Mouse (Mus musculus): Measurements from ENCODE around the gene Opcml. TPM values are rescaled to one million over a fixed set of nuclear protein-coding genes. Genes with fewer than 3 reads are reported as not detected.

Gene Opcml
- total and polyA plus RNA-seq, 2 experiments from 2014 or later = 48.3 to 140 TPM

DNA sequence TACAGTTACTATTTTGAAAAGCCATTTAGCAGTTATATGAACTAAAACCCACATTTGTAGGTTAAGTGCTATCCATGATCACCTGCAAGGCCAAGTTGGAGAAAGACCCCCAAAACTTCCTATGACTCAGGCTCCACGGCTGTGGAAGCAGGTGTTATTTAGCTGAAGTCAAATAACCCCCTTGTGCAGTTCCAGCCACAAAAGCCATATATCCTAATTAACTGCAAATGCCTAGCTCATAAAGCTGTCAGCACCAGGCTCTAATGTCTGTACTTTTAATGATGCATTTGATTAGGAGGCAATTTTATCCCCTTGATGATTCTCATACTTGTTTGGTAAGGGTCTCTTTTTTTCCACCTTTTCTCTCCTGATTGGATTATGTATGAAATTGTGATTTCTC is 300.8 kb downstream of the Opcml start:
- WGBS = 48% methylated on average over 1 of the region's 1 CpGs
- DNase-seq (no peak), ATAC-seq (no peak)
- Histone ChIP-seq H3K4me1 (ENCODE audit: insufficient read depth) (no peaks in the 10 kb centered on the region), H3K4me3 (ENCODE audit: low read depth, low read length) (no peak overlapping the region), H3K4me2 (ENCODE audit: low read depth) (no peak overlapping the region), H3K27me3 (ENCODE audit: insufficient read depth, low read length) (no peaks in the 10 kb centered on the region), H3K9ac (no peak overlapping the region), H3K27ac (ENCODE audit: low read depth, low read length) (no peak overlapping the region), H3K36me3 (ENCODE audit: insufficient read depth) (no peaks in the 10 kb centered on the region), H3K9me3 (ENCODE audit: low read length) (no peaks in the 10 kb centered on the region)
- TF ChIP-seq CTCF (IDR thresholded peaks at IDR 0.05; ENCODE audit: low read depth) = no peak

DNA sequence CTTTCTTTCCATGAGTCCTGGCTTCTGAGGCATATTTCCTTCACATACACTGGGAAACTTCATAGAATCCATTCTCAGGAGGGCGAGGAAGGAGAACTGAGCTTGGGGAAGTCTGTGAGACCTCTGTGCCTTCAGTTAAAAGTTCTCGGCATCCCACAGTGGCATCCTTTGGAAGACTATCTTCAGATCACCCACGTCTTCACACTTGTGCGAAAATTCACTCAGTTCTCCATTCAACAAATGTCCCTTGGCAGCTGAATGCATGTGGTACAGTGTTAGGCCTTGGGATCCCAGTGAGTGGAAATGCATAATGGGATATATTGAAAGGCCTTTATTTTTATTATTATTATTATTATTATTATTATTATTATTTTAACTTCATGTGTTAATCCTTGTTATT is 304.1 kb downstream of the Opcml start:
- no peak for ATAC-seq
- Histone ChIP-seq H3K4me2 (ENCODE audit: low read depth) (no peak overlapping the region), H3K4me1 (ENCODE audit: insufficient read depth) (no peaks in the 10 kb centered on the region), H3K9me3 (ENCODE audit: low read length) (no peaks in the 10 kb centered on the region), H3K27me3 (ENCODE audit: insufficient read depth, low read length) (no peaks in the 10 kb centered on the region), H3K4me3 (ENCODE audit: low read depth, low read length) (no peak overlapping the region), H3K36me3 (ENCODE audit: insufficient read depth) (no peaks in the 10 kb centered on the region), H3K27ac (ENCODE audit: low read depth, low read length) (no peak overlapping the region), H3K9ac (no peak overlapping the region)
- no peak for TF ChIP-seq CTCF (IDR thresholded peaks at IDR 0.05; ENCODE audit: low read depth)
- WGBS = 93% methylated on average over 4 of the region's 4 CpGs
- DNase-seq = no peak

DNA sequence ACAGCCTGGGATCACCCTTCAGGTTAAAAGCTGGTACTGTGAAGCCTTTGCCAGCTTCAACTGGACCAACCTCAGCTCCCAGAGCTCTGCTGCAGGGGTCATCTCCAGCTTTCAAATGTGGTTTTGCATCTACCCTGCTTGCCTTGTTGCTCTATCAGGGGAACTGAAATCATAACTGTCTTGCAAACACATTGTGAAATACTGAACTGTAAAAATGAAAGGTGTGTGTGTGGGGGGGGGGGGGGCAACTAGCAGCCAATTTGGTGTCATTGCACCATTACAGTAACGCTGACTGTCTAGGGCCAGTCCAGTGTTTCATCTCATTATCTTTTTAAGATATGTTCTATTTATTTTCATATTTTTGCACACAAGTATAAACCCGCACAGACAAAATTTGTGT is 305.6 kb downstream of the Opcml start:
- Histone ChIP-seq H3K9ac (no peak overlapping the region), H3K36me3 (ENCODE audit: insufficient read depth) (no peaks in the 10 kb centered on the region), H3K4me2 (ENCODE audit: low read depth) (no peak overlapping the region), H3K27me3 (ENCODE audit: insufficient read depth, low read length) (no peaks in the 10 kb centered on the region), H3K27ac (ENCODE audit: low read depth, low read length) (no peak overlapping the region), H3K4me3 (ENCODE audit: low read depth, low read length) (no peak overlapping the region), H3K9me3 (ENCODE audit: low read length) (no peaks in the 10 kb centered on the region), H3K4me1 (ENCODE audit: insufficient read depth) (no peaks in the 10 kb centered on the region)
- WGBS = 98% methylated on average over 2 of the region's 2 CpGs
- TF ChIP-seq CTCF (IDR thresholded peaks at IDR 0.05; ENCODE audit: low read depth) = no peak
- DNase-seq (no peak), ATAC-seq (no peak)

DNA sequence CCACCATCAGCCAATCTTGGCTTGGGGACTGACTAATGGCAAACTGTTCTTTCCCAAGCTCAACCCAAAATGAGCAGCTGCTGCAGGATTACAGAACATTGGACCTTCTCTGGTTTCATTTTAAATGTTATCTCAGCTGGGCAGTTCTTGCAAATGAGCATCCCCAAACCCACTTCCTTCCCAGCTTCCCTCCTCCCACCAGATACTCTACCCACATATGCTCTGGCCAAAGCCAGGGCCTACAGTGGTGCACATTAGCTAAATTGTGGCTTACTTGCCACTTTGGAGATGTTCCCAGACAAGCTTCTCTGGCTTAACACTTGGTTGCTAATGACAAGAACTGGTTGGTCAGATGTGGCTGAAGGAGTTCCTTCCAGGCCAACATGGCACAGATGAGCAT is 311.4 kb downstream of the Opcml start:
- no peaks in the 10 kb centered on the region for H3K9me3 ChIP-seq (ENCODE audit: low read length)
- DNase-seq (no peak), ATAC-seq (no peak)
- no peaks in the 10 kb centered on the region for H3K27me3 ChIP-seq (ENCODE audit: insufficient read depth, low read length)
- no peaks in the 10 kb centered on the region for H3K4me1 ChIP-seq (ENCODE audit: insufficient read depth)
- no peak overlapping the region for H3K4me3 ChIP-seq (ENCODE audit: low read depth, low read length)
- H3K4me2 ChIP-seq (ENCODE audit: low read depth) = no peak overlapping the region
- no peak overlapping the region for H3K27ac ChIP-seq (ENCODE audit: low read depth, low read length)
- H3K9ac ChIP-seq = no peak overlapping the region
- no peaks in the 10 kb centered on the region for H3K36me3 ChIP-seq (ENCODE audit: insufficient read depth)
- TF ChIP-seq CTCF (IDR thresholded peaks at IDR 0.05; ENCODE audit: low read depth) = no peak

DNA sequence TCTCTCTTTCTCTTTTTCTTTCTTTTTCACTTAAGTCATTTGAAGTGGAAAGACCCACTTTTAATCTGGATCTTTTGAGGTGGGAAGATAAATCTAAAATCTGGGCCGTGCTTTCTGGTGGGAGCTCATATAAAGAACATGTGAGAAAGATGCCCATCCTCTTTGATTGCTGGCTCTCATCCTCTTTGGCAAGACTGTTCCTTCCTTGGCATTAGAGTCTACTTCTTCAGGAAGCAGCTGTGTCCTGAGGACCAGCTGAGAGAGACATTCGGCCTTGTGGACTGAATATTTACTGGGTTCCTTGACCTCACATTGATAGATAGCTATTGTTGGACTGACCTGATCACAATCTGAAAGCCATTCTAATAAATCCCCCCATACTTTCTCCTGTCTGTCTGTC is 331.3 kb downstream of the Opcml start:
- no peak overlapping the region for H3K27ac ChIP-seq (ENCODE audit: low read depth, low read length)
- WGBS = 82% methylated on average over 2 of the region's 2 CpGs

DNA sequence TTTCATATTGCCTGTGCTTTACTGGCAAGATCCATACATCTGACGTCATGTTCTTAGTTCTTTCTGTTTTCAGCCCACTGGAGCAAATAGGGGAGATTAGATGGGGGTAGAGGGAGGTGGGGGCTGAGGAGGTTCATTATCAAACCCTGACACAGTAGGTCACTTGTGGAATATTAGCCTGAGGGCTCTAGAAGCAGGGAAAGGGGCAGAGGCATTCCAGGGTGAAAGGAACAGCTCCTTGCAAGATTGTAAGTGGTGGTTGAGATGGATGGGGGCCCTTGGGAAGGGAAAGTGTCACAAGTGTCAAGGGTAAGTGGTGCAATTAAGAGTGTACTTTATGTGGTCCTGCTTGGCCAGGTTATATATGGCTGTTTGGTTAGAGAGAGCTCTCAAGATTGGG is 338.2 kb downstream of the Opcml start:
- H3K27me3 ChIP-seq (ENCODE audit: insufficient read depth, low read length) = no peaks in the 10 kb centered on the region
- DNase-seq = no peak
- no peaks in the 10 kb centered on the region for H3K9me3 ChIP-seq (ENCODE audit: low read length)
- H3K9ac ChIP-seq = no peak overlapping the region
- no peaks in the 10 kb centered on the region for H3K36me3 ChIP-seq (ENCODE audit: insufficient read depth)
- no peak for TF ChIP-seq CTCF (IDR thresholded peaks at IDR 0.05; ENCODE audit: low read depth)
- no peaks in the 10 kb centered on the region for H3K4me1 ChIP-seq (ENCODE audit: insufficient read depth)
- H3K27ac ChIP-seq (ENCODE audit: low read depth, low read length) = no peak overlapping the region
- no peak overlapping the region for H3K4me3 ChIP-seq (ENCODE audit: low read depth, low read length)
- 17% methylated on average over 1 of the region's 1 CpGs for WGBS
- ATAC-seq = no peak
- no peak overlapping the region for H3K4me2 ChIP-seq (ENCODE audit: low read depth)

More for the DNA sequence above, 331.3 kb downstream of the Opcml start:
- no peak for TF ChIP-seq CTCF (IDR thresholded peaks at IDR 0.05; ENCODE audit: low read depth)
- Histone ChIP-seq H3K4me1 (ENCODE audit: insufficient read depth) (no peaks in the 10 kb centered on the region), H3K36me3 (ENCODE audit: insufficient read depth) (no peaks in the 10 kb centered on the region), H3K9ac (no peak overlapping the region), H3K4me2 (ENCODE audit: low read depth) (no peak overlapping the region), H3K27me3 (ENCODE audit: insufficient read depth, low read length) (no peaks in the 10 kb centered on the region), H3K4me3 (ENCODE audit: low read depth, low read length) (no peak overlapping the region), H3K9me3 (ENCODE audit: low read length) (no peaks in the 10 kb centered on the region)
- ATAC-seq = no peak
- no peak for DNase-seq

DNA sequence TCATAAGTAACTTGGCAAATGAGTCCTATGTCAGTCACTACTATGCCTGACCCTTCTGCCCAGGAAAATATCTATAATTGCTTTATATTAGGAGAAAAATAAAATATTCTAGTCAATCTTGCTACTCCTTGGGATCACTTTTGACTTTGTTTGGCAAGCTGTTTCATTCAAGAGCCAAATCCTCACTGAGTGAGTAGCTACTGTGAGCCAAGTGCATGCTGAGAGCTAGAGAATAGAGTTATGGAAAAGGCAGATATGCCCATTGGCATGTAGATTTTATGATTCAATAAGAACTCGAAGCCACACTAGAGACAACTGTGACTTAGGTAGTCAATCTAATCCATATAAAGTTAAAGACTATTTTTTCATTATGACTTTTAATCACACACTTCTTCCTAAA is 340.9 kb downstream of the Opcml start:
- H3K36me3 ChIP-seq (ENCODE audit: insufficient read depth) = no peaks in the 10 kb centered on the region
- no peak overlapping the region for H3K27ac ChIP-seq (ENCODE audit: low read depth, low read length)
- 63% methylated on average over 1 of the region's 1 CpGs for WGBS
- no peak overlapping the region for H3K4me2 ChIP-seq (ENCODE audit: low read depth)
- no peak overlapping the region for H3K4me3 ChIP-seq (ENCODE audit: low read depth, low read length)
- H3K27me3 ChIP-seq (ENCODE audit: insufficient read depth, low read length) = no peaks in the 10 kb centered on the region
- no peaks in the 10 kb centered on the region for H3K9me3 ChIP-seq (ENCODE audit: low read length)
- DNase-seq = no peak
- no peak for TF ChIP-seq CTCF (IDR thresholded peaks at IDR 0.05; ENCODE audit: low read depth)
- 0 out of 2 replicates have a peak, but pooled peaks cover 2% of the 10 kb centered on the region for H3K4me1 ChIP-seq (ENCODE audit: insufficient read depth)
- ATAC-seq = no peak
- no peak overlapping the region for H3K9ac ChIP-seq

DNA sequence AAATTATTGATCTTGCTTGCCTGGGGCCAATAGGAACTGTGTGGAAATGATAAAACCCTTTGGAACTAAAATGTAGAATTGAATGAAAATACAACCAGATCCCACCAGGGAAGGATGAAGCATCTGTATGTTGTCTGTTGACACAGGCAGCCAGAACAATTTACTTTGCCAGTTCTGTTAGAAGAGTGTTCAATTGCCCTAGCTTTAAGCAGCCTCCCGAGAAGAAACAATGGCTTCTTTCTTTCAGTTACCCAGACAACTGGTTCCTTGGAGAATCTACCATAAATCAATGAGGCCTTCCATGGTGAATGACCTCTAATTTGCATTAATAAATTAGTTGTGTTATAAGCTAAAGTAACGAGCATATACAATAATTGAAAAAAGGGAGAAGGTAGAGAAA is 346.0 kb downstream of the Opcml start:
- H3K4me3 ChIP-seq (ENCODE audit: low read depth, low read length) = no peak overlapping the region
- no peaks in the 10 kb centered on the region for H3K27me3 ChIP-seq (ENCODE audit: insufficient read depth, low read length)
- no peaks in the 10 kb centered on the region for H3K9me3 ChIP-seq (ENCODE audit: low read length)
- WGBS = 12% methylated on average over 2 of the region's 2 CpGs
- no peak overlapping the region for H3K9ac ChIP-seq
- DNase-seq = no peak
- 0 out of 2 replicates have a peak, but pooled peaks cover 3% of the 10 kb centered on the region for H3K4me1 ChIP-seq (ENCODE audit: insufficient read depth)
- ATAC-seq = no peak
- H3K27ac ChIP-seq (ENCODE audit: low read depth, low read length) = no peak overlapping the region
- H3K36me3 ChIP-seq (ENCODE audit: insufficient read depth) = no peaks in the 10 kb centered on the region
- no peak overlapping the region for H3K4me2 ChIP-seq (ENCODE audit: low read depth)
- TF ChIP-seq CTCF (IDR thresholded peaks at IDR 0.05; ENCODE audit: low read depth) = no peak

All from forebrain, postnatal 0 days (tissue).